In the genomic region with DNA sequence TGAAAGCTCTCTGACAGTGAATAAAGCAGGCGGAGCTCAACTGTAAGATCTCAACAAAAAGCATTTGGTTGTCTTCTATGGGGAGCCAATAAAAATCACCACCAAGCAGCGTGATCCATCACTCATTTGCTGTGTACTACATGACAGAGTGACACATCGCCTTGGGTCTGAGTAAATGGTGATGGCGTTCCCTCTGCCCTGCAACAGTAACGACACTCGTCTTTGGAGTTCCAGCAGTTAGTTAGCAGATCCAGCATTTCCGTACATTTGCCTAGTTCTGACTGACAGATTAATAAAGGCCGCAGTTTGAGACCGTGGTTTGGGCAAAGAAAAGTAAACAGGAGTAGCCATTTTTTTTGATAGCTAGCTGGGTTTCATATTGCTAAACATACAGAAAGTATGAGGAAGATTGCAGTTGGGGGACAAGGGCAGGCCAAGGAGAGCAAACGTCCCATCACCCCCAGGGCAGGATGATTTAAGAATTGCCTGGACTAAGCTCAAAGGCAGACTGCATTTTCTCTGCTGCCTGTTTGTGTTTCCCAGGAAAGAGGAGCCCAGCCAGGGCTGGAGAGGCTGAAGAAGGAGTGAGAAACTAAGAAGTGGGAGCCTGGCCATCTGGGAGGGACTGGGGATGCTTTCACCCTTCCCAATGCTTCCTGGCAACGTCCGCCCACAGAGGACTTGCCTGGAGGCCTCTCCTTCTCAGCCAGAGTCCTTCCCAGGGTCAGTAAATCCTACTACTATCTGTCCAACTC, we compare ENCODE assay signal across 9 mouse cellular contexts. TPM values are rescaled to one million over a fixed set of nuclear protein-coding genes. Genes with fewer than 3 reads are reported as not detected.
DNase-seq lines count a peak whose midpoint lies in the region; ATAC-seq lines count a peak whose summit lies in the region.
"Had no signal": no experiment of that assay in that cellular context is flagged by ENCODE, and none has a peak within 500 bp of the region (broad histone marks: within the 10 kb centered on the region; RNA-seq: fewer than 3 reads in every experiment).

No protein-coding gene starts in this region.

- H3K4me2 ChIP-seq in neural tube, embryonic 14.5 days (ENCODE audit: low read depth, low read length) = no peak overlapping the region

- H3K36me3 ChIP-seq in neural tube, embryonic 14.5 days (ENCODE audit: control insufficient read depth, insufficient read depth, low read length) = no peaks in the 10 kb centered on the region

- peak; percentile 86 for ATAC-seq in neural tube, embryonic 14.5 days (ENCODE audit: low read depth)

- H3K4me3 ChIP-seq in neural tube, embryonic 14.5 days (ENCODE audit: low read depth, low read length) = no peak overlapping the region
- H3K4me3 ChIP-seq: myocyte had no signal

- no peaks in the 10 kb centered on the region for H3K4me1 ChIP-seq in neural tube, embryonic 14.5 days (ENCODE audit: control insufficient read depth, insufficient read depth, low read length)

- no peaks in the 10 kb centered on the region for H3K9me3 ChIP-seq in neural tube, embryonic 14.5 days (ENCODE audit: control insufficient read depth, low read length)

- H3K9ac ChIP-seq in neural tube, embryonic 14.5 days (replicated peaks; ENCODE audit: low read depth, low read length) = no peak overlapping the region

- WGBS in neural tube, embryonic 14.5 days = 43% methylated on average over 12 of the region's 12 CpGs

- H3K27ac ChIP-seq in neural tube, embryonic 14.5 days (ENCODE audit: low read depth, low read length) = peak overlapping the region; percentile 39; the same call in 1 of the 2 replicates

- H3K27me3 ChIP-seq in neural tube, embryonic 14.5 days (ENCODE audit: control insufficient read depth, insufficient read depth, low read length) = no peaks in the 10 kb centered on the region

- peak; percentile 19 for DNase-seq in cerebellum, adult 11 months
- DNase-seq in cerebellum, adult 8-10 months = no peak
- peak; percentile 15 to 32 for DNase-seq in cerebellum, postnatal 14 days
- peak; percentile 35 to 52 for DNase-seq in heart, adult 9 months (ENCODE audit: low spot score in 2 of 2)
- peak; percentile 50 to 57 for DNase-seq in layer of hippocampus, postnatal 36 days
- DNase-seq in thymus, postnatal 4 days = no peak
- DNase-seq in adrenal gland, postnatal 4 days (ENCODE audit: low spot score in 2 of 2) = no peak

RNA-seq across cellular contexts. Expression of a gene that starts 11.5 kb away (rescaled TPM):
- 10 to 100 TPM; 52.3 to 53.7 TPM for total RNA-seq in layer of hippocampus, postnatal 36 days (2021)
- 33.8 and 38.5 TPM in 2 replicates for polyA plus RNA-seq in neural tube, embryonic 14.5 days (2014; fragmentation: Nextera tagmentation; extraction: Ambion mirVana)
- total RNA-seq in adrenal gland, postnatal 4 days (2021) = 1 to 10 TPM; 2.7 to 3.6 TPM

RNA-seq across cellular contexts. Expression of a gene that starts 56.1 kb away (rescaled TPM):
- total RNA-seq in layer of hippocampus, postnatal 36 days (2021) = 100 to 1,000 TPM; 169 to 173 TPM
- 79.7 and 86.3 TPM in 2 replicates for polyA plus RNA-seq in neural tube, embryonic 14.5 days (2014; fragmentation: Nextera tagmentation; extraction: Ambion mirVana)
- 10 to 100 TPM; 77.3 to 87.6 TPM for total RNA-seq in adrenal gland, postnatal 4 days (2021)

Comparison
In these comparisons a context has a peak if more than half of its experiments do, and no peak if none do; other contexts are left out.
1. DNase-seq: peak in cerebellum, adult 11 months (single experiment), cerebellum, postnatal 14 days (2 of 2), heart, adult 9 months (2 of 2) and layer of hippocampus, postnatal 36 days (2 of 2); none in cerebellum, adult 8-10 months (single experiment), thymus, postnatal 4 days (single experiment) and adrenal gland, postnatal 4 days (0 of 2).
2. RNA of a gene that starts 11.5 kb away (total RNA-seq): 52.3 to 53.7 TPM in layer of hippocampus, postnatal 36 days; 2.7 to 3.6 TPM in adrenal gland, postnatal 4 days; every median in the first group is over 10 times any median in the second.